Mouse (Mus musculus): ENCODE results near the gene Mcur1.

- TF ChIP-seq CTCF (IDR thresholded peaks at IDR 0.05; ENCODE audit: low read depth), result no peak
- TF ChIP-seq EP300 (IDR thresholded peaks at IDR 0.05; ENCODE audit: low read depth), result no peak
Observed at GRCm38 (mm10) chr13:43554827-43555226, 5.2 kb downstream of the Mcur1 start.

Data from liver, embryonic 14.5 days (tissue).